In genomic region chr5:72658375-72658774, GRCm38 (mm10) we compare ENCODE assay signal across 26 mouse cellular contexts. TPM values are rescaled to one million over a fixed set of nuclear protein-coding genes. Genes with fewer than 3 reads are reported as not detected.
DNase-seq lines count a peak whose midpoint lies in the region; ATAC-seq lines count a peak whose summit lies in the region.
"Had no signal": no experiment of that assay in that cellular context is flagged by ENCODE, and none has a peak within 500 bp of the region (broad histone marks: within the 10 kb centered on the region; RNA-seq: fewer than 3 reads in every experiment).

No protein-coding gene starts in this region.

- ATAC-seq in CD4-positive, CD25-positive, alpha-beta regulatory T cell, adult 4 months, result peak; percentile 68
- ATAC-seq: forebrain, embryonic 13.5 days; forebrain, embryonic 15.5 days; forebrain, postnatal 0 days had no signal

- peak; percentile 24 for DNase-seq in CD4-positive, CD25-positive, alpha-beta regulatory T cell, adult 2 months (ENCODE audit: low read depth, low spot score)
- peak; percentile 37 for DNase-seq in induced T-regulatory cell, adult 2 months (ENCODE audit: low read depth)
- no peak for DNase-seq in layer of hippocampus, postnatal 36 days
- DNase-seq in layer of hippocampus, adult 18-20 months (ENCODE audit: low spot score in 2 of 2), result no peak
- DNase-seq in thymus, adult 18-20 months, result no peak
- DNase-seq: adrenal gland, adult 8-10 months; adrenal gland, postnatal 14 days; adrenal gland, postnatal 36 days; cerebellum, adult 11-12 months; cerebellum, adult 2 months; cerebellum, adult 9-10 months; cerebellum, postnatal 10 days; cerebellum, postnatal 25 days; forebrain, postnatal 0 days had no signal

RNA-seq across cellular contexts. Expression of gene Nipal1, which starts 10.8 kb away (rescaled TPM):
- 10 to 100 TPM; 28.3 to 31.1 TPM for polyA plus RNA-seq in CD4-positive, CD25-positive, alpha-beta regulatory T cell, adult 4 months (2017; shearing (Covaris generic))
- not detected for total RNA-seq in layer of hippocampus, postnatal 36 days (2021)
- total RNA-seq in layer of hippocampus, adult 18-20 months (2021), result not detected
- total RNA-seq: MEL had no signal
- polyA plus RNA-seq: cerebellum, adult 2 months; cortical plate, adult 2 months had no signal

RNA-seq across cellular contexts. Expression of gene Cnga1, which starts 14.3 kb away (rescaled TPM):
- polyA plus RNA-seq in CD4-positive, CD25-positive, alpha-beta regulatory T cell, adult 4 months (2017; shearing (Covaris generic)), result 1 to 10 TPM in 1 of 2 experiments, under 1 TPM in 1; 0.70 to 1.2 TPM
- not detected for total RNA-seq in layer of hippocampus, postnatal 36 days (2021)
- total RNA-seq in layer of hippocampus, adult 18-20 months (2021), result not detected
- total RNA-seq: adrenal gland, adult 18-20 months; adrenal gland, postnatal 14 days; adrenal gland, postnatal 36 days; ES-E14; forebrain, postnatal 0 days; MEL had no signal
- polyA plus RNA-seq: C2C12; cerebellum, adult 2 months; cortical plate, adult 2 months; embryonic facial prominence, embryonic 10.5 days; embryonic facial prominence, embryonic 12.5 days; embryonic facial prominence, embryonic 14.5 days; forebrain, embryonic 11.5 days; forebrain, embryonic 13.5 days; forebrain, embryonic 15.5 days; forebrain, postnatal 0 days had no signal

Comparison
In these comparisons a context has a peak if more than half of its experiments do, and no peak if none do; other contexts are left out.
1. DNase-seq: peak in CD4-positive, CD25-positive, alpha-beta regulatory T cell, adult 2 months (single experiment) and induced T-regulatory cell, adult 2 months (single experiment); none in layer of hippocampus, postnatal 36 days (0 of 2), layer of hippocampus, adult 18-20 months (0 of 2) and thymus, adult 18-20 months (0 of 2).